Mouse (Mus musculus) myocyte (in vitro differentiated cells): ENCODE results near the gene Adipor1.

Experiments used
- E2F4 ChIP-seq: IDR thresholded peaks from one replicate; pipeline ENCODE4 v1.6.1; 2011; ENCODE audit warnings: mild to moderate bottlenecking, control low read depth, moderate library complexity; ENCODE audit not compliant: insufficient read depth
- MAX ChIP-seq: IDR thresholded peaks from one replicate; pipeline ENCODE4 v1.6.1; 2011; ENCODE audit warnings: low read depth, mild to moderate bottlenecking, control low read depth
- MYOD1 ChIP-seq, 3 experiments: IDR thresholded peaks; one replicate each; pipeline ENCODE4 v1.6.1; 2011; ENCODE audit warnings: control low read depth in 2 of 3, low read depth in 2 of 3, mild to moderate bottlenecking in 2 of 3, moderate library complexity in 1 of 3; ENCODE audit not compliant: insufficient read length in 2 of 3, control insufficient read depth in 1 of 3
- MYOG ChIP-seq, 3 experiments: IDR thresholded peaks; one replicate each; pipeline ENCODE4 v1.6.1; 2011; ENCODE audit warnings: control low read depth in 2 of 3, low read depth in 2 of 3, mild to moderate bottlenecking in 2 of 3; ENCODE audit not compliant: insufficient read length in 2 of 3, control insufficient read depth in 1 of 3, insufficient read depth in 1 of 3
- POLR2A ChIP-seq: IDR thresholded peaks from one replicate; pipeline ENCODE4 v1.6.1; 2011; ENCODE audit warnings: low read depth, mild to moderate bottlenecking, control low read depth, moderate library complexity; ENCODE audit not compliant: insufficient read length
- POLR2AphosphoS2 ChIP-seq: IDR thresholded peaks from one replicate; pipeline ENCODE4 v1.6.1; 2011; ENCODE audit warnings: low read depth, control low read depth; ENCODE audit not compliant: insufficient read length
- TCF12 ChIP-seq: IDR thresholded peaks from one replicate; pipeline ENCODE4 v1.6.1; 2011; ENCODE audit warnings: mild to moderate bottlenecking, control low read depth; ENCODE audit not compliant: poor library complexity, insufficient read depth, severe bottlenecking
- USF1 ChIP-seq: IDR thresholded peaks from one replicate; pipeline ENCODE4 v1.6.1; 2011; ENCODE audit warnings: low read depth, mild to moderate bottlenecking, control low read depth, moderate library complexity

- TF ChIP-seq POLR2A (peak; percentile 78), TCF12 (no peak), POLR2AphosphoS2 (peak; percentile 97), MYOD1 (IDR thresholded peaks at IDR 0.05; ENCODE audit: control insufficient read depth in 1 of 3, insufficient read length in 2 of 3, low read depth in 2 of 3) (peak in 1 of 3 experiments; percentile 44), MYOG (IDR thresholded peaks at IDR 0.05; ENCODE audit: control insufficient read depth in 1 of 3, insufficient read depth in 1 of 3, insufficient read length in 2 of 3, low read depth in 2 of 3) (peak in 1 of 3 experiments; percentile 24), E2F4 (no peak), MAX (no peak), USF1 (no peak)
Measured at GRCm38 (mm10) chr1:134415168-134415831, at the start of gene Adipor1.
